Comparison of ENCODE assay signal across 24 mouse cellular contexts in the genomic region with DNA sequence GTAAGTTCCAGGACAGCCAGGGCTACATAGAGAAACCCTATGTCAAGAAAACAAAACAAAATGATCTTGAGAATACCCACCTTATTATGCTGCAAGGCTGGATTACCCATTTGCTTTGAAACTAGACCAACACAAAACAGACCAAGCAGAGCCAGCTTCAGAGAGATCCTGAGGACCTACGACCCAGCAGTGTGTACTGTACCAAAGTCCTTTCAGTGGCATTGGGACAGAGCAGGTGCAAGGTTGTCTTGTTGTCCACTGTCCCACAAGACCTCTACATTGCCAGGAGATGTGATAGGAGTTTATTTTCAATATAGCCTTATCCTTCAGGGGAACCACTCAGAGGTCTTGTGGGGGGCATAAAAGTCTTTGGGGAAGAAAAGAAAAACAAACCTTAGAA.
"Had no signal": no experiment of that assay in that cellular context is flagged by ENCODE, and none has a peak within 500 bp of the region (broad histone marks: within the 10 kb centered on the region; RNA-seq: fewer than 3 reads in every experiment).

No protein-coding gene starts in this region.

- ATAC-seq: forebrain, embryonic 16.5 days; hindbrain, embryonic 16.5 days; inflammation-experienced regulatory T-cells, adult 6 months; intestine, embryonic 15.5 days; intestine, postnatal 0 days had no signal

- H3K4me3 ChIP-seq: gastrocnemius, adult 2 months; heart, embryonic 10.5 days; heart, embryonic 12.5 days; hindbrain, embryonic 10.5 days; hindbrain, embryonic 12.5 days; intestine, embryonic 15.5 days; layer of hippocampus, adult 2 months; limb, embryonic 13.5 days had no signal

- H3K4me1 ChIP-seq: limb, embryonic 13.5 days had no signal

- H3K36me3 ChIP-seq: heart, embryonic 10.5 days; heart, embryonic 12.5 days; hindbrain, embryonic 10.5 days; hindbrain, embryonic 12.5 days; intestine, embryonic 15.5 days; limb, embryonic 13.5 days had no signal

- H3K4me2 ChIP-seq: heart, embryonic 12.5 days; hindbrain, embryonic 12.5 days; hindbrain, embryonic 14.5 days; intestine, embryonic 15.5 days; limb, embryonic 13.5 days had no signal

- H3K27me3 ChIP-seq: heart, embryonic 12.5 days; hindbrain, embryonic 12.5 days; intestine, embryonic 15.5 days; limb, embryonic 13.5 days had no signal

- H3K27ac ChIP-seq: gastrocnemius, adult 2 months; heart, embryonic 10.5 days; hindbrain, embryonic 10.5 days; hindbrain, embryonic 12.5 days; hindbrain, embryonic 14.5 days; intestine, embryonic 15.5 days; layer of hippocampus, adult 2 months; limb, embryonic 13.5 days had no signal

- DNase-seq: gastrocnemius, adult 2 months; gastrocnemius, postnatal 10 days; gastrocnemius, postnatal 25 days; heart, adult 18-20 months; heart, postnatal 10 days; heart, postnatal 4 days; kidney, adult 18-20 months; kidney, adult 8-10 months; kidney, postnatal 10 days; kidney, postnatal 25 days; kidney, postnatal 4 days; left cerebral cortex, postnatal 4 days had no signal

- H3K9me3 ChIP-seq: heart, embryonic 10.5 days; heart, embryonic 12.5 days; hindbrain, embryonic 10.5 days; hindbrain, embryonic 12.5 days; intestine, embryonic 15.5 days; limb, embryonic 13.5 days had no signal

- H3K9ac ChIP-seq: heart, embryonic 12.5 days; hindbrain, embryonic 12.5 days; hindbrain, embryonic 14.5 days; intestine, embryonic 15.5 days; limb, embryonic 13.5 days had no signal
